Mouse (Mus musculus) bone marrow, adult 2 months (tissue): ENCODE results near the gene Ccl27b. TPM values are rescaled to one million over a fixed set of nuclear protein-coding genes. Genes with fewer than 3 reads are reported as not detected.
"Not testable (repeated sequence)": the region's sequence is repeated elsewhere in the genome, so short reads cannot be mapped to it uniquely, and the experiment has no call there.

Source experiments
- H3K27ac ChIP-seq: fragments of 200-500 bp; 2 replicates; pipeline ENCODE4 v1.5.1; 2012; ENCODE audit warnings: low read depth, mild to moderate bottlenecking, control low read depth, inconsistent platforms, low read length; ENCODE audit not compliant: control insufficient read depth, poor library complexity, insufficient read depth
- H3K4me1 ChIP-seq: fragments of 200-500 bp; 2 replicates; pipeline ENCODE4 v1.6.1; 2011; ENCODE audit warnings: low read length; ENCODE audit not compliant: control insufficient read depth, insufficient read depth
- H3K4me3 ChIP-seq: fragments of 200-500 bp; replicated peaks from 2 replicates; pipeline ENCODE3; 2011; ENCODE audit warnings: mild to moderate bottlenecking, low read depth, low read length, control low read depth; ENCODE audit not compliant: control insufficient read depth
- WGBS: fragments of 180-500 bp; shearing (Covaris S2); methylation state at CpG from one replicate; pipeline ENCODE4 v1.1.7; 2018; 5-methylcytosine and 5-hydroxymethylcytosine counted together
- polyA plus RNA-seq: library from polyadenylated mRNA; stranded (reverse); fragments of >200 nt; gene quantifications from 2 replicates; pipeline ENCODE4 v1.2.4, GENCODE M21; 2011; ENCODE audit warnings: low replicate concordance; ENCODE audit not compliant: missing spikeins, insufficient read depth, insufficient read length

The Ccl27b gene
- polyA plus RNA-seq: not detected in 2 replicates

- H3K4me3 ChIP-seq, H3K4me1 ChIP-seq, H3K27ac ChIP-seq: not testable (repeated sequence)
- WGBS: no CpG with 5 or more reads among the region's 9 CpGs
Measured at GRCm38 (mm10) chr4:42654951-42655350, at the start of gene Ccl27b. Gene Ccl27b (plus strand): TSS chr4:42655251.

GRCm38 (mm10) chr4:42611895-42612294, 43.2 kb upstream of the Ccl27b start, which contains the start of gene Gm10591:
Gene Gm10591 (plus strand): TSS chr4:42612195.
- not testable (repeated sequence) for H3K4me1 ChIP-seq, H3K4me3 ChIP-seq, H3K27ac ChIP-seq
- no CpG with 5 or more reads among the region's 5 CpGs for WGBS

GRCm38 (mm10) chr4:42629419-42629818, 25.6 kb upstream of the Ccl27b start, which contains the start of gene Gm2564:
Gene Gm2564 (plus strand): TSS chr4:42629719.
- not testable (repeated sequence) for H3K4me1 ChIP-seq
- no CpG with 5 or more reads among the region's 8 CpGs for whole genome bisulfite sequencing

GRCm38 (mm10) chr4:42661793-42662192, 6.7 kb downstream of the Ccl27b start, which contains the start of gene Il11ra2:
Gene Il11ra2 (minus strand): TSS chr4:42661893.
- not testable (repeated sequence) for H3K27ac ChIP-seq, H3K4me3 ChIP-seq, H3K4me1 ChIP-seq
- WGBS: no CpG with 5 or more reads among the region's 3 CpGs

More at GRCm38 (mm10) chr4:42629419-42629818, 25.6 kb upstream of the Ccl27b start, which contains the start of gene Gm2564:
- H3K4me3 ChIP-seq, H3K27ac ChIP-seq: not testable (repeated sequence)

- not testable (repeated sequence) for H3K27ac ChIP-seq, H3K4me1 ChIP-seq, H3K4me3 ChIP-seq
- WGBS: no CpG with 5 or more reads among the region's 4 CpGs
Measured at GRCm38 (mm10) chr4:42675415-42675814, 20.4 kb downstream of the Ccl27b start.

GRCm38 (mm10) chr4:42679365-42679764, 24.3 kb downstream of the Ccl27b start:
- not testable (repeated sequence) for H3K4me1 ChIP-seq, H3K27ac ChIP-seq, H3K4me3 ChIP-seq
- WGBS: no CpG with 5 or more reads among the region's 7 CpGs

GRCm38 (mm10) chr4:42680374-42681356, 25.6 kb downstream of the Ccl27b start:
- no CpG with 5 or more reads among the region's 32 CpGs for WGBS
- not testable (repeated sequence) for H3K27ac ChIP-seq, H3K4me1 ChIP-seq, H3K4me3 ChIP-seq

GRCm38 (mm10) chr4:42681473-42682182, 26.6 kb downstream of the Ccl27b start:
- no CpG with 5 or more reads among the region's 66 CpGs for WGBS
- not testable (repeated sequence) for H3K4me3 ChIP-seq, H3K27ac ChIP-seq, H3K4me1 ChIP-seq

- not testable (repeated sequence) for H3K27ac ChIP-seq, H3K4me1 ChIP-seq, H3K4me3 ChIP-seq
- WGBS: no CpG with 5 or more reads among the region's 18 CpGs
Measured at GRCm38 (mm10) chr4:42682183-42682524, 27.1 kb downstream of the Ccl27b start.

Other genes starting within 250 kb of the Ccl27b start
- not detected in 2 replicates for gene Gm21586, start 215.9 kb upstream of the Ccl27b start, polyA plus RNA-seq
- gene Gm2163, start 188.5 kb upstream of the Ccl27b start, polyA plus RNA-seq: not detected in 2 replicates
- not detected in 2 replicates for gene Fam205a2, start 127.1 kb upstream of the Ccl27b start, polyA plus RNA-seq
- not detected in 2 replicates for gene Gm10591, start 43.1 kb upstream of the Ccl27b start, polyA plus RNA-seq
- gene Gm2564, start 25.5 kb upstream of the Ccl27b start, polyA plus RNA-seq: not detected in 2 replicates
- not detected in 2 replicates for gene Il11ra2, start 6.6 kb downstream of the Ccl27b start, polyA plus RNA-seq
- not detected in 2 replicates for gene 4930578G10Rik, start 80.3 kb downstream of the Ccl27b start, polyA plus RNA-seq
- 3.8 TPM in 1 of 2 replicates, not detected in the other for gene Ccl19, start 101.3 kb downstream of the Ccl27b start, polyA plus RNA-seq
- not detected in 2 replicates for gene Ccl21a, start 118.7 kb downstream of the Ccl27b start, polyA plus RNA-seq
- gene Fam205a1, start 198.6 kb downstream of the Ccl27b start, polyA plus RNA-seq: 0.45 and 0.84 TPM in 2 replicates
- gene Gm12394, start 201.5 kb downstream of the Ccl27b start, polyA plus RNA-seq: not detected in 2 replicates
- not detected in 2 replicates for gene Fam205c, start 219.0 kb downstream of the Ccl27b start, polyA plus RNA-seq